Mouse (Mus musculus) liver, embryonic 15.5 days (tissue): ENCODE results near the gene Rps18. TPM values are rescaled to one million over a fixed set of nuclear protein-coding genes. Genes with fewer than 3 reads are reported as not detected.

Source experiments
- ATAC-seq: fragments of 200-750 bp; cut with Nextera tagmentation; 2 replicates; pipeline ENCODE4 v1.8.0; 2017; ENCODE audit warnings: moderate number of reproducible peaks, mild to moderate bottlenecking, moderate library complexity; ENCODE audit not compliant: insufficient read depth
- H3K27ac ChIP-seq: fragments of 300-500 bp; sonication (generic); replicated peaks from 2 replicates; pipeline ENCODE4 v1.5.1; 2015; ENCODE audit warnings: mild to moderate bottlenecking, inconsistent platforms
- H3K27me3 ChIP-seq: fragments of 300-500 bp; sonication (generic); 2 replicates; pipeline ENCODE4 v1.6.1; 2015; ENCODE audit warnings: mild to moderate bottlenecking, inconsistent platforms
- H3K36me3 ChIP-seq: fragments of 300-500 bp; sonication (generic); replicated peaks from 2 replicates; pipeline ENCODE4 v1.6.1; 2015; ENCODE audit warnings: moderate library complexity, mild to moderate bottlenecking, inconsistent platforms
- H3K4me1 ChIP-seq: fragments of 300-500 bp; sonication (generic); replicated peaks from 2 replicates; pipeline ENCODE4 v1.6.1; 2015; ENCODE audit warnings: inconsistent platforms
- H3K4me2 ChIP-seq: fragments of 300-500 bp; sonication (generic); 2 replicates; pipeline ENCODE4 v1.6.1; 2015; ENCODE audit warnings: moderate library complexity, mild to moderate bottlenecking, inconsistent platforms
- H3K4me3 ChIP-seq: fragments of 300-500 bp; sonication (generic); replicated peaks from 2 replicates; pipeline ENCODE4 v1.5.1; 2015; ENCODE audit warnings: mild to moderate bottlenecking, inconsistent platforms
- H3K9ac ChIP-seq: fragments of 300-500 bp; sonication (generic); 2 replicates; pipeline ENCODE4 v1.6.1; 2015; ENCODE audit warnings: moderate library complexity, mild to moderate bottlenecking, inconsistent platforms
- H3K9me3 ChIP-seq: fragments of 300-500 bp; sonication (generic); replicated peaks from 2 replicates; pipeline ENCODE4 v1.6.1; 2016; ENCODE audit warnings: inconsistent platforms
- WGBS: fragments of 180-500 bp; shearing (Covaris S2); methylation state at CpG from one replicate; pipeline ENCODE4 v1.1.7; 2015; ENCODE audit warnings: mixed read lengths; ENCODE audit not compliant: insufficient replicate concordance; 5-methylcytosine and 5-hydroxymethylcytosine counted together
- polyA plus RNA-seq: library from polyadenylated mRNA; unstranded; fragments of >200 nt; fragmentation: Nextera tagmentation; extraction: Ambion mirVana; gene quantifications from 2 replicates; pipeline ENCODE4 v1.2.1, GENCODE M21; 2015

The Rps18 gene
- polyA plus RNA-seq, 1 experiment from 2014 or later, result 1,010 TPM

GRCm38 (mm10) chr17:33919351-33920281 lies 36.2 kb downstream of the Rps18 start:
- WGBS, result under 1% methylated on average over 52 of the region's 52 CpGs
- Histone ChIP-seq H3K36me3 (peaks cover 37% of the 10 kb centered on the region), H3K4me2 (peak overlapping the region; percentile 96), H3K4me1 (peaks cover 73% of the 10 kb centered on the region), H3K4me3 (peak overlapping the region; percentile 90), H3K9me3 (peaks cover 20% of the 10 kb centered on the region), H3K9ac (peak overlapping the region; percentile 87), H3K27ac (peak overlapping the region; percentile 94), H3K27me3 (no peaks in the 10 kb centered on the region)
- ATAC-seq, result peak; percentile 59

DNA sequence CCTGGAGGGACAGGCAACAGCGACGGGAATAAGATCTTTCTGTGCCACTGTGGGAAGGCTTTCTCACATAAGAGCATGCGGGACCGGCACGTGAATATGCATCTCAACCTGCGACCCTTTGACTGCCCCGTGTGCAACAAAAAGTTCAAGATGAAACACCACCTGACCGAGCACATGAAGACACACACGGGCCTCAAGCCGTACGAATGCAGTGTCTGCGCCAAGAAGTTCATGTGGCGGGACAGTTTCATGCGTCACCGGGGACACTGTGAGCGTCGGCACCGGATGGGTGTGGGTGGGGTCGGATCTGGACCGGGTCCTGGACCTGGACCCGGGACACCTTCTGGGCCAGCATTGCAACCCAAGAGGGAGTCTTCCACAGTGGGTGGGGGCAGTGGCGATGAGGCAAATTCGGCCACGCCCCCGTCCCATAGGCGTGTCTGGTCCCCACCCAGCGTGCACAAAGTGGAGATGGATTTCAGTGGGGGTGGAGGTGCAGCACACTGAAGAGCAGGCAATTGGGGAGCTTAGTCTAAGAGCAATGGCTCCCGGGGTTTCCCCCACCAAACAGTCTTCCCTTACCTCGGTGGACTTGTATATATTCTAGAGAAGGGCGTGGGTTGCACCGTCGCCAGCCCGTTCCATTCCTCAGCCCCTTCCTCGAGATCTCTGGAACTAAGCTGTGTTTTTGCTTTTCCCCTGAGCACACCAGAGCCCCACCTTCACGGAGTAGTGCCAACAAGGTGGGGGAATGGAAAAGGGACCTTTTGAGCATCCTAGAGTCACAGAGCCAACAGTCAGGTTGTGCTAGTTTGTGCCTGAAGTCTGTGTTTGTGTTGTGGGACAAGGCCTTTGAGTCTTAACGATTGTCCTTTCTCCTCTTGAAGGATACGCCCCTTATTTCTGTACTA lies 37.3 kb downstream of the Rps18 start:
- Histone ChIP-seq H3K36me3 (peaks cover 47% of the 10 kb centered on the region), H3K4me2 (peak overlapping the region; percentile 96), H3K4me1 (peaks cover 73% of the 10 kb centered on the region), H3K27ac (peak overlapping the region; percentile 94), H3K4me3 (peak overlapping the region; percentile 90), H3K9me3 (peaks cover 20% of the 10 kb centered on the region), H3K9ac (peak overlapping the region; percentile 87), H3K27me3 (no peaks in the 10 kb centered on the region)
- 54% methylated on average over 37 of the region's 37 CpGs for WGBS
- ATAC-seq, result 0 out of 2 replicates have a peak, but pooled peaks have one; percentile 2

DNA sequence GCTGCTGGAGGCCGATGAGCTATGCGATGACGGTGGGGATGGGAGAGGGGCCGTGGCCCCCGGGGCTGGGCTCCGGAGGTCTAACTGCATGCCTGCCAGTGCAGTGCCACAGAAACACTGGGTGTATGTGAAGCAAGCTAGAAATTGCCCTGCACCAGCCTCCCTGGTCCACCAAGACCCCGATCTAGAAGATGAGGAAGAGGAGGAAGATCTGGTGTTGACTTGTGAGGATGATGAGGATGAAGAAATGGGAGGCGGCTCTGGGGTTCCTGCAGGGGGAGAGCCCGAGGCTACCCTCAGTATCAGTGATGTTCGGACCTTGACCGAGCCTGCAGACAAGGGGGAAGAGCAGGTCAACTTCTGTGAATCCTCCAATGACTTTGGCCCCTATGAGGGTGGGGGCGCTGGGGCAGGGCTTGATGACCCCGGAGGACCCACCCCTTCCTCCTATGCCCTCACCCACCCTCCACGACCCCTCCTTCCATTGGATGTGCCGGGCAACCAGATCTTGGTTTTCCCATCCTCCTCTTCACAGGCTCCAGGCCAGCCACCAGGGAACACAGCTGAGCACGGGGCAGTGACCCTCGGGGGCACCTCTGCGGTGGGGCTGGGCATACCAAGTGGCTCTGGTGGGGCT lies 38.0 kb downstream of the Rps18 start:
- H3K27ac ChIP-seq, result peak overlapping the region; percentile 94
- no peaks in the 10 kb centered on the region for H3K27me3 ChIP-seq
- H3K9me3 ChIP-seq, result peaks cover 20% of the 10 kb centered on the region
- no peak overlapping the region for H3K9ac ChIP-seq
- H3K36me3 ChIP-seq, result peaks cover 50% of the 10 kb centered on the region
- ATAC-seq, result no peak
- peaks cover 76% of the 10 kb centered on the region for H3K4me1 ChIP-seq
- peak overlapping the region; percentile 96 for H3K4me2 ChIP-seq
- peak overlapping the region; percentile 72; the same call in 1 of the 2 replicates for H3K4me3 ChIP-seq
- WGBS, result 82% methylated on average over 18 of the region's 18 CpGs

- Histone ChIP-seq H3K9ac (no peak overlapping the region; the same call in 1 of the 2 replicates), H3K36me3 (peaks cover 52% of the 10 kb centered on the region), H3K27ac (peak overlapping the region; percentile 33; the same call in 1 of the 2 replicates), H3K4me3 (peak overlapping the region; percentile 72), H3K9me3 (peaks cover 20% of the 10 kb centered on the region), H3K27me3 (no peaks in the 10 kb centered on the region), H3K4me2 (peak overlapping the region; percentile 84), H3K4me1 (peaks cover 76% of the 10 kb centered on the region)
- 82% methylated on average over 31 of the region's 31 CpGs for WGBS
- no peak for ATAC-seq
Observed at GRCm38 (mm10) chr17:33916847-33917655, 38.8 kb downstream of the Rps18 start.

GRCm38 (mm10) chr17:33916294-33916693 lies 39.5 kb downstream of the Rps18 start:
- H3K27me3 ChIP-seq, result no peaks in the 10 kb centered on the region
- 2% methylated on average over 17 of the region's 20 CpGs for WGBS
- H3K36me3 ChIP-seq, result peaks cover 58% of the 10 kb centered on the region

GRCm38 (mm10) chr17:33915671-33916250 lies 40.0 kb downstream of the Rps18 start, which contains the start of the genes Tapbp and Zbtb22:
Gene Tapbp, plus strand, starts transcription at chr17:33915899.
Gene Zbtb22, plus strand, starts transcription at chr17:33915904.
- H3K36me3 ChIP-seq, result peaks cover 64% of the 10 kb centered on the region

More at GRCm38 (mm10) chr17:33916294-33916693, 39.5 kb downstream of the Rps18 start:
- Histone ChIP-seq H3K27ac (peak overlapping the region; percentile 88), H3K9ac (peak overlapping the region; percentile 64), H3K9me3 (peaks cover 20% of the 10 kb centered on the region), H3K4me2 (peak overlapping the region; percentile 84), H3K4me1 (peaks cover 76% of the 10 kb centered on the region), H3K4me3 (peak overlapping the region; percentile 72)
- no peak for ATAC-seq

DNA sequence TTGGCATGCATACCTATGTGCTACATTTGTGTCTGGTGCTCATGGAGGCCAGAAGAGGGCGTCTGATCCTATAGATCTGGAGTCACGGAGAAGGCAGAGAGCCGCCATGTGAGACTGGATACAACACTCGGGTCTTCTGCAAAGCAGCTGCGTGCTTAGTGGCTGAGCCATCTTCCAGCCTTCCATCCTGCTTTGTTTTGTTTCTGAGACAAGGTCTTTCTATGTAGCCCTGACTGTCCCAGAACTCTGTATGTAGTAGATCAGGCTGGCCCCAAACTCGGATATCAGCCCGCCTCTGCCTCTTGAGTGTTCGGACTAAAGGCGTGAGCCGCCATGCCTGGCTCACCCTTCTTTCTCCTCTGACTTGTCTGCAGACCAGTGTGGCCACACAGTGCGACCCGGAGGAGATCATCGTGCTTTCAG lies 40.8 kb downstream of the Rps18 start:
- ATAC-seq, result no peak
- peaks cover 66% of the 10 kb centered on the region for H3K36me3 ChIP-seq
- no peaks in the 10 kb centered on the region for H3K27me3 ChIP-seq
- peak overlapping the region; percentile 64; the same call in 1 of the 2 replicates for H3K9ac ChIP-seq
- H3K4me1 ChIP-seq, result peaks cover 76% of the 10 kb centered on the region
- peak overlapping the region; percentile 84 for H3K4me2 ChIP-seq
- peak overlapping the region; percentile 72 for H3K4me3 ChIP-seq
- peaks cover 20% of the 10 kb centered on the region for H3K9me3 ChIP-seq
- peak overlapping the region; percentile 88 for H3K27ac ChIP-seq
- WGBS, result 67% methylated on average over 13 of the region's 13 CpGs

More at GRCm38 (mm10) chr17:33915671-33916250, 40.0 kb downstream of the Rps18 start, which contains the start of the genes Tapbp and Zbtb22:
- H3K4me3 ChIP-seq, result peak within 1 kb of the TSS; percentile 72
- peaks cover 72% of the 10 kb centered on the region for H3K4me1 ChIP-seq
- peak within 1 kb of the TSS; percentile 88 for H3K27ac ChIP-seq
- H3K9me3 ChIP-seq, result peaks cover 20% of the 10 kb centered on the region
- H3K4me2 ChIP-seq, result peak within 1 kb of the TSS; percentile 84
- under 1% methylated on average over 34 of the region's 34 CpGs for WGBS
- H3K27me3 ChIP-seq, result no peaks in the 10 kb centered on the region
- peak; percentile 85 for ATAC-seq
- H3K9ac ChIP-seq, result peak within 1 kb of the TSS; percentile 64

- H3K4me2 ChIP-seq, result no peak overlapping the region
- no peaks in the 10 kb centered on the region for H3K27me3 ChIP-seq
- WGBS, result 91% methylated on average over 8 of the region's 8 CpGs
- H3K9ac ChIP-seq, result no peak overlapping the region
- H3K4me3 ChIP-seq, result no peak overlapping the region
- ATAC-seq, result no peak
- H3K4me1 ChIP-seq, result peaks cover 77% of the 10 kb centered on the region
- H3K9me3 ChIP-seq, result peaks cover 20% of the 10 kb centered on the region
- peak overlapping the region; percentile 88; the same call in 1 of the 2 replicates for H3K27ac ChIP-seq
- peaks cover 66% of the 10 kb centered on the region for H3K36me3 ChIP-seq
Observed at GRCm38 (mm10) chr17:33913905-33914304, 41.9 kb downstream of the Rps18 start.

DNA sequence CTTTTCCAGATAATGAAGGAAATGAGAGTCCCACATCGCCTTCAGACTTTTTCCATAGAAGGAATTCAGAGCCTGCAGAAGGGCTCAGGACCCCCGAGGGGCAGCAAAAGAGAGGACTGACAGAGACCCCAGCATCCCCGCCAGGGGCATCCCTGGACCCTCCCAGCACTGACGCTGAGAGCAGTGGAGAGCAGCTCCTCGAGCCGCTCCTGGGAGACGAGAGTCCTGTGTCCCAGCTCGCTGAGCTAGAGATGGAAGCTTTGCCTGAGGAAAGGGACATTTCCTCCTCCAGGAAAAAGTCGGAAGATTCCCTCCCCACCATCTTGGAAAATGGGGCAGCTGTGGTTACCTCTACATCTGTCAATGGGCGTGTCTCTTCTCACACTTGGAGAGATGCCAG lies 42.5 kb downstream of the Rps18 start:
- Histone ChIP-seq H3K4me2 (no peak overlapping the region), H3K27me3 (no peaks in the 10 kb centered on the region), H3K36me3 (peaks cover 63% of the 10 kb centered on the region), H3K27ac (no peak overlapping the region), H3K4me1 (peaks cover 77% of the 10 kb centered on the region), H3K9ac (no peak overlapping the region), H3K9me3 (peaks cover 16% of the 10 kb centered on the region), H3K4me3 (no peak overlapping the region)
- no peak for ATAC-seq
- WGBS, result 85% methylated on average over 10 of the region's 10 CpGs
